Mouse (Mus musculus): ENCODE measurements around the gene Gfap.

Gene Gfap

GRCm38 (mm10) chr11:102837385-102837784, 63.3 kb downstream of the Gfap start:
- no peak for DNase-seq (ENCODE audit: low spot score)

Data from c-Kit-positive CD71-positive TER-119-positive erythroid progenitor cells, embryonic 14.5 days (primary cell).